In genomic region chr10:79947502-79947901, GRCm38 (mm10) we compare ENCODE assay signal across 17 mouse cellular contexts. TPM values are rescaled to one million over a fixed set of nuclear protein-coding genes. Genes with fewer than 3 reads are reported as not detected.
DNase-seq lines count a peak whose midpoint lies in the region; ATAC-seq and TF ChIP-seq lines count a peak whose summit lies in the region.
"Had no signal": no experiment of that assay in that cellular context is flagged by ENCODE, and none has a peak within 500 bp of the region (broad histone marks: within the 10 kb centered on the region; RNA-seq: fewer than 3 reads in every experiment).

No protein-coding gene starts in this region.

- no peaks in the 10 kb centered on the region for H3K79me2 ChIP-seq in heart, adult 2 months (replicated peaks; ENCODE audit: control insufficient read depth, insufficient read depth, low read length)

- no peaks in the 10 kb centered on the region for H3K4me1 ChIP-seq in heart, adult 2 months (ENCODE audit: control insufficient read depth, insufficient read depth, low read length)
- peaks cover 51% of the 10 kb centered on the region for H3K4me1 ChIP-seq in liver, embryonic 11.5 days (replicated peaks; ENCODE audit: control insufficient read depth, insufficient read depth, low read length)
- peaks cover 38% of the 10 kb centered on the region for H3K4me1 ChIP-seq in liver, postnatal 0 days (ENCODE audit: insufficient read depth)
- peaks cover 59% of the 10 kb centered on the region for H3K4me1 ChIP-seq in embryonic facial prominence, embryonic 10.5 days
- peaks cover 43% of the 10 kb centered on the region for H3K4me1 ChIP-seq in limb, embryonic 12.5 days (replicated peaks)

- no peak for ATAC-seq in liver, embryonic 11.5 days (replicated peaks; ENCODE audit: low FRiP score)
- ATAC-seq in liver, postnatal 0 days: no peak
- ATAC-seq in limb, embryonic 12.5 days (ENCODE audit: insufficient number of reproducible peaks, insufficient read depth, low FRiP score, low TSS enrichment, low read depth): no peak
- no peak for ATAC-seq in cerebellum, adult (ENCODE audit: insufficient number of reproducible peaks, low FRiP score, low TSS enrichment)
- ATAC-seq: midbrain, embryonic 15.5 days; Patski had no signal

- WGBS in heart, adult 2 months: 74% methylated on average over 6 of the region's 6 CpGs
- WGBS in liver, embryonic 11.5 days: 58% methylated on average over 6 of the region's 6 CpGs
- 71% methylated on average over 6 of the region's 6 CpGs for WGBS in liver, postnatal 0 days (ENCODE audit: insufficient replicate concordance)
- 73% methylated on average over 6 of the region's 6 CpGs for WGBS in embryonic facial prominence, embryonic 10.5 days
- WGBS in limb, embryonic 12.5 days: 70% methylated on average over 6 of the region's 6 CpGs

- H3K9me3 ChIP-seq in liver, embryonic 11.5 days (ENCODE audit: control insufficient read depth, low read length): no peaks in the 10 kb centered on the region
- H3K9me3 ChIP-seq in liver, postnatal 0 days (ENCODE audit: low read length): no peaks in the 10 kb centered on the region
- H3K9me3 ChIP-seq in embryonic facial prominence, embryonic 10.5 days: no peaks in the 10 kb centered on the region
- H3K9me3 ChIP-seq in limb, embryonic 12.5 days: no peaks in the 10 kb centered on the region
- H3K9me3 ChIP-seq: hindbrain, embryonic 13.5 days; midbrain, embryonic 15.5 days had no signal

- H3K4me3 ChIP-seq in heart, adult 2 months: no peak overlapping the region
- H3K4me3 ChIP-seq in liver, embryonic 11.5 days (ENCODE audit: low read depth, low read length): no peak overlapping the region; the same call in 1 of the 2 replicates
- H3K4me3 ChIP-seq in liver, postnatal 0 days (ENCODE audit: low read depth, low read length): no peak overlapping the region
- H3K4me3 ChIP-seq in embryonic facial prominence, embryonic 10.5 days: peak overlapping the region; percentile 42; the same call in 1 of the 2 replicates
- H3K4me3 ChIP-seq in limb, embryonic 12.5 days (replicated peaks): no peak overlapping the region
- H3K4me3 ChIP-seq: hindbrain, embryonic 13.5 days; midbrain, embryonic 15.5 days had no signal

- no peak for TF ChIP-seq POLR2A in heart, adult 2 months (IDR thresholded peaks at IDR 0.05; ENCODE audit: insufficient read depth, low read depth, low read length)

- TF ChIP-seq EP300 in heart, adult 2 months (IDR thresholded peaks at IDR 0.05; ENCODE audit: insufficient read depth, low read depth, low read length): no peak
- no peak for TF ChIP-seq EP300 in liver, postnatal 0 days (IDR thresholded peaks at IDR 0.05; ENCODE audit: low read depth)

- no peaks in the 10 kb centered on the region for H3K27me3 ChIP-seq in heart, adult 2 months (ENCODE audit: control insufficient read depth, insufficient read depth, low read length)
- no peaks in the 10 kb centered on the region for H3K27me3 ChIP-seq in liver, embryonic 11.5 days (replicated peaks; ENCODE audit: control insufficient read depth, insufficient read depth, low read length)
- no peaks in the 10 kb centered on the region for H3K27me3 ChIP-seq in liver, postnatal 0 days (ENCODE audit: insufficient read depth, low read length)
- no peaks in the 10 kb centered on the region for H3K27me3 ChIP-seq in embryonic facial prominence, embryonic 10.5 days (replicated peaks; ENCODE audit: low read depth, poor library complexity, severe bottlenecking)
- H3K27me3 ChIP-seq in limb, embryonic 12.5 days: no peaks in the 10 kb centered on the region
- H3K27me3 ChIP-seq: hindbrain, embryonic 13.5 days; midbrain, embryonic 15.5 days; Patski had no signal

- H3K4me2 ChIP-seq in liver, embryonic 11.5 days: peak overlapping the region; percentile 62
- H3K4me2 ChIP-seq in liver, postnatal 0 days (ENCODE audit: low read depth, low read length): no peak overlapping the region
- H3K4me2 ChIP-seq in limb, embryonic 12.5 days: no peak overlapping the region
- H3K4me2 ChIP-seq: hindbrain, embryonic 13.5 days; midbrain, embryonic 15.5 days had no signal

- no peak overlapping the region for H3K9ac ChIP-seq in heart, adult 2 months (ENCODE audit: low read depth, low read length)
- H3K9ac ChIP-seq in liver, embryonic 11.5 days (ENCODE audit: low read depth, low read length): peak overlapping the region; percentile 42; the same call in 1 of the 2 replicates
- H3K9ac ChIP-seq in liver, postnatal 0 days (replicated peaks): no peak overlapping the region; the same call in 1 of the 2 replicates
- no peak overlapping the region for H3K9ac ChIP-seq in limb, embryonic 12.5 days (replicated peaks)
- H3K9ac ChIP-seq: midbrain, embryonic 15.5 days had no signal

- TF ChIP-seq CTCF in heart, adult 2 months (IDR thresholded peaks at IDR 0.05): no peak
- TF ChIP-seq CTCF in liver, postnatal 0 days (IDR thresholded peaks at IDR 0.05; ENCODE audit: low read depth): no peak

- DNase-seq in heart, adult 11 months: peak; percentile 91
- DNase-seq in heart, adult 2 months: no peak
- DNase-seq in liver, embryonic 11.5 days (ENCODE audit: low spot score): no peak
- DNase-seq in liver, postnatal 0 days: no peak
- no peak for DNase-seq in embryonic facial prominence, embryonic 10.5 days (ENCODE audit: low spot score)
- DNase-seq in left cerebral cortex, adult 8-10 months (ENCODE audit: low spot score in 2 of 2): no peak
- DNase-seq: adrenal gland, postnatal 36 days; cerebellum, postnatal 14 days; heart, adult 18-20 months; kidney, adult 18-20 months; layer of hippocampus, postnatal 36 days; lung, postnatal 14 days had no signal

- H3K27ac ChIP-seq in heart, adult 2 months: no peak overlapping the region
- H3K27ac ChIP-seq in liver, embryonic 11.5 days (ENCODE audit: low read depth, low read length): peak overlapping the region; percentile 91
- H3K27ac ChIP-seq in liver, postnatal 0 days (ENCODE audit: low read depth): no peak overlapping the region
- H3K27ac ChIP-seq in embryonic facial prominence, embryonic 10.5 days (replicated peaks): peak overlapping the region; percentile 86
- peak overlapping the region; percentile 89; the same call in 1 of the 2 replicates for H3K27ac ChIP-seq in limb, embryonic 12.5 days
- H3K27ac ChIP-seq: hindbrain, embryonic 13.5 days; midbrain, embryonic 15.5 days had no signal

- no peaks in the 10 kb centered on the region for H3K36me3 ChIP-seq in heart, adult 2 months (ENCODE audit: control insufficient read depth, insufficient read depth, low read length)
- peaks cover 25% of the 10 kb centered on the region for H3K36me3 ChIP-seq in liver, embryonic 11.5 days (ENCODE audit: control insufficient read depth, insufficient read depth, low read length)
- peaks cover 37% of the 10 kb centered on the region for H3K36me3 ChIP-seq in liver, postnatal 0 days (replicated peaks; ENCODE audit: insufficient read depth, low read length)
- peaks cover 81% of the 10 kb centered on the region for H3K36me3 ChIP-seq in embryonic facial prominence, embryonic 10.5 days (replicated peaks)
- peaks cover 70% of the 10 kb centered on the region for H3K36me3 ChIP-seq in limb, embryonic 12.5 days

- intact Hi-C loops in heart, adult 2 months (cut with DNase I): no loop called here

RNA-seq across cellular contexts. Expression of gene Wdr18, which starts 12.4 kb away (rescaled TPM):
- 10 to 100 TPM; 27.8 to 29.4 TPM for total RNA-seq in heart, adult 2 months (2021)
- 31.7 and 32.2 TPM in 2 replicates for polyA plus RNA-seq in heart, adult 2 months (2012; rRNA removed)
- polyA plus RNA-seq in liver, embryonic 11.5 days (2014; fragmentation: Nextera tagmentation; extraction: Ambion mirVana): 164 and 171 TPM in 2 replicates
- 40.7 and 41.2 TPM in 2 replicates for polyA plus RNA-seq in liver, postnatal 0 days (2015; fragmentation: Nextera tagmentation; extraction: Ambion mirVana)
- 166 TPM in 2 replicates for polyA plus RNA-seq in embryonic facial prominence, embryonic 10.5 days (2016; fragmentation: Nextera tagmentation; extraction: Ambion mirVana)
- 120 and 122 TPM in 2 replicates for polyA plus RNA-seq in limb, embryonic 12.5 days (2016; fragmentation: Nextera tagmentation; extraction: Ambion mirVana)
- 10 to 100 TPM; 38.5 to 48.2 (median 44.6) TPM for total RNA-seq in left cerebral cortex, adult 8-10 months (2022)

RNA-seq across cellular contexts. Expression of gene Arid3a, which starts 20.7 kb away (rescaled TPM):
- total RNA-seq in heart, adult 2 months (2021): 1 to 10 TPM; 1.3 to 1.5 TPM
- 0.88 and 1.7 TPM in 2 replicates for polyA plus RNA-seq in heart, adult 2 months (2012; rRNA removed)
- 10.8 and 12.4 TPM in 2 replicates for polyA plus RNA-seq in liver, embryonic 11.5 days (2014; fragmentation: Nextera tagmentation; extraction: Ambion mirVana)
- polyA plus RNA-seq in liver, postnatal 0 days (2015; fragmentation: Nextera tagmentation; extraction: Ambion mirVana): 4.5 and 5.5 TPM in 2 replicates
- polyA plus RNA-seq in embryonic facial prominence, embryonic 10.5 days (2016; fragmentation: Nextera tagmentation; extraction: Ambion mirVana): 15.7 and 18.0 TPM in 2 replicates
- 8.4 and 8.6 TPM in 2 replicates for polyA plus RNA-seq in limb, embryonic 12.5 days (2016; fragmentation: Nextera tagmentation; extraction: Ambion mirVana)
- 1 to 10 TPM; 5.0 to 7.8 (median 7.5) TPM for total RNA-seq in left cerebral cortex, adult 8-10 months (2022)

RNA-seq across cellular contexts. Expression of gene Grin3b, which starts 23.0 kb away (rescaled TPM):
- under 1 TPM; 0.20 to 0.31 TPM for total RNA-seq in heart, adult 2 months (2021)
- polyA plus RNA-seq in heart, adult 2 months (2012; rRNA removed): 0.20 and 0.29 TPM in 2 replicates
- 0.10 and 0.14 TPM in 2 replicates for polyA plus RNA-seq in liver, embryonic 11.5 days (2014; fragmentation: Nextera tagmentation; extraction: Ambion mirVana)
- polyA plus RNA-seq in liver, postnatal 0 days (2015; fragmentation: Nextera tagmentation; extraction: Ambion mirVana): 0.05 TPM in 1 of 2 replicates, not detected in the other
- polyA plus RNA-seq in embryonic facial prominence, embryonic 10.5 days (2016; fragmentation: Nextera tagmentation; extraction: Ambion mirVana): 0.13 and 0.44 TPM in 2 replicates
- 0.54 and 0.68 TPM in 2 replicates for polyA plus RNA-seq in limb, embryonic 12.5 days (2016; fragmentation: Nextera tagmentation; extraction: Ambion mirVana)
- total RNA-seq in left cerebral cortex, adult 8-10 months (2022): under 1 TPM; 0.23 to 0.30 (median 0.24) TPM
- total RNA-seq: adrenal gland, postnatal 36 days had no signal

RNA-seq across cellular contexts. Expression of gene R3hdm4, which starts 26.5 kb away (rescaled TPM):
- total RNA-seq in heart, adult 2 months (2021): 10 to 100 TPM; 82.4 to 85.6 TPM
- 119 and 123 TPM in 2 replicates for polyA plus RNA-seq in heart, adult 2 months (2012; rRNA removed)
- 99.4 and 104 TPM in 2 replicates for polyA plus RNA-seq in liver, embryonic 11.5 days (2014; fragmentation: Nextera tagmentation; extraction: Ambion mirVana)
- polyA plus RNA-seq in liver, postnatal 0 days (2015; fragmentation: Nextera tagmentation; extraction: Ambion mirVana): 47.3 and 51.7 TPM in 2 replicates
- 125 and 136 TPM in 2 replicates for polyA plus RNA-seq in embryonic facial prominence, embryonic 10.5 days (2016; fragmentation: Nextera tagmentation; extraction: Ambion mirVana)
- 149 and 161 TPM in 2 replicates for polyA plus RNA-seq in limb, embryonic 12.5 days (2016; fragmentation: Nextera tagmentation; extraction: Ambion mirVana)
- total RNA-seq in left cerebral cortex, adult 8-10 months (2022): 100 to 1,000 TPM; 312 to 357 (median 346) TPM

RNA-seq across cellular contexts. Expression of gene Kiss1r, which starts 30.7 kb away (rescaled TPM):
- total RNA-seq in heart, adult 2 months (2021): under 1 TPM; 0.10 to 0.25 TPM
- 0.79 and 1.5 TPM in 2 replicates for polyA plus RNA-seq in heart, adult 2 months (2012; rRNA removed)
- polyA plus RNA-seq in liver, embryonic 11.5 days (2014; fragmentation: Nextera tagmentation; extraction: Ambion mirVana): 0.66 and 0.75 TPM in 2 replicates
- 0.18 and 0.34 TPM in 2 replicates for polyA plus RNA-seq in liver, postnatal 0 days (2015; fragmentation: Nextera tagmentation; extraction: Ambion mirVana)
- 0.33 and 0.37 TPM in 2 replicates for polyA plus RNA-seq in embryonic facial prominence, embryonic 10.5 days (2016; fragmentation: Nextera tagmentation; extraction: Ambion mirVana)
- 1.1 and 1.2 TPM in 2 replicates for polyA plus RNA-seq in limb, embryonic 12.5 days (2016; fragmentation: Nextera tagmentation; extraction: Ambion mirVana)
- 1 to 10 TPM; 5.8 to 8.3 (median 6.4) TPM for total RNA-seq in left cerebral cortex, adult 8-10 months (2022)

Comparison
In these comparisons a context has a peak if more than half of its experiments do, and no peak if none do; other contexts are left out.
1. H3K27ac ChIP-seq: peak in liver, embryonic 11.5 days (single experiment), embryonic facial prominence, embryonic 10.5 days (single experiment) and limb, embryonic 12.5 days (single experiment); none in heart, adult 2 months (single experiment) and liver, postnatal 0 days (single experiment).